Mouse (Mus musculus) embryonic facial prominence, embryonic 14.5 days (tissue): ENCODE results near the gene Timp2. TPM values are rescaled to one million over a fixed set of nuclear protein-coding genes. Genes with fewer than 3 reads are reported as not detected.
"Not testable (repeated sequence)": the region's sequence is repeated elsewhere in the genome, so short reads cannot be mapped to it uniquely, and the experiment has no call there.

Experiments used
- ATAC-seq: fragments of 200-750 bp; cut with Nextera tagmentation; 2 replicates; pipeline ENCODE4 v1.8.0; 2017; ENCODE audit warnings: low read depth, moderate number of reproducible peaks, moderate TSS enrichment
- DNase-seq: peaks from one replicate; pipeline ENCODE4 v3.0.0-alpha.2; 2015; ENCODE audit warnings: low spot score
- H3K27ac ChIP-seq: fragments of 300-500 bp; sonication (generic); replicated peaks from 2 replicates; pipeline ENCODE4 v1.5.1; 2014; ENCODE audit warnings: low read depth, mild to moderate bottlenecking, low read length, moderate library complexity
- H3K27me3 ChIP-seq: fragments of 300-500 bp; sonication (generic); replicated peaks from 2 replicates; pipeline ENCODE4 v1.6.1; 2014; ENCODE audit warnings: low read length; ENCODE audit not compliant: control insufficient read depth, insufficient read depth
- H3K36me3 ChIP-seq: fragments of 300-500 bp; sonication (generic); 2 replicates; pipeline ENCODE4 v1.6.1; 2014; ENCODE audit warnings: low read length, mixed read lengths; ENCODE audit not compliant: control insufficient read depth, insufficient read depth
- H3K4me1 ChIP-seq: fragments of 300-500 bp; sonication (generic); 2 replicates; pipeline ENCODE4 v1.6.1; 2014; ENCODE audit warnings: antibody characterized with exemption, low read length; ENCODE audit not compliant: control insufficient read depth, insufficient read depth
- H3K4me2 ChIP-seq: fragments of 300-500 bp; sonication (generic); 2 replicates; pipeline ENCODE4 v1.6.1; 2014; ENCODE audit warnings: low read depth, mild to moderate bottlenecking, low read length, moderate library complexity, mixed read lengths
- H3K4me3 ChIP-seq: fragments of 300-500 bp; sonication (generic); 2 replicates; pipeline ENCODE4 v1.5.1; 2014; ENCODE audit warnings: low read depth, mild to moderate bottlenecking, low read length
- H3K9ac ChIP-seq: fragments of 300-500 bp; sonication (generic); 2 replicates; pipeline ENCODE4 v1.6.1; 2014; ENCODE audit warnings: low read depth, mild to moderate bottlenecking, low read length, moderate library complexity, mixed read lengths
- H3K9me3 ChIP-seq: fragments of 300-500 bp; sonication (generic); 2 replicates; pipeline ENCODE4 v1.6.1; 2016; ENCODE audit warnings: low read length; ENCODE audit not compliant: control insufficient read depth
- WGBS: fragments of 180-500 bp; shearing (Covaris S2); extraction: QIAGEN DNeasy Blood & Tissue Kit; methylation state at CpG from one replicate; pipeline ENCODE4 v1.1.7; 2014; 5-methylcytosine and 5-hydroxymethylcytosine counted together
- polyA plus RNA-seq: library from polyadenylated mRNA; unstranded; fragments of >200 nt; fragmentation: Nextera tagmentation; extraction: Ambion mirVana; gene quantifications from 2 replicates; pipeline ENCODE4 v1.2.1, GENCODE M21; 2014

The Timp2 gene
- polyA plus RNA-seq, 1 experiment from 2014 or later: 196 TPM

DNA sequence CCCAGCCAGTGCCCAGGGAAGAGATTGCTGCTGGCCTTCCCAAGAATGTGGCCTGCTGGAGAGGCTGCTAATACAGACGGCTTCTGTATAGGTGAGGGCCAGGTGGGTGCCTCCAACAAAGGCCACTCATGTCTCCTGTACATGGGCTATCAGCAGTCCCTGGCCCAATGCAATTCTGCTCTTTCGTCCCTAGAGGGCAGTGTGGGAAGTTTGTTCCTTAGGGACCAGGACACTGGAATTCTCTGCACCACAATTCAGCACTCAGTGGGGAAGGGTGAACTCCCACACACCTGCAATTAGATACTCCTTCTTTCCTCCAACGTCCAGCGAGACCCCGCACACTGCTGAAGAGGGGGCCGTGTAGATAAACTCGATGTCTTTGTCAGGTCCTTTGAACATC is 38.4 kb downstream of the Timp2 start:
- no peaks in the 10 kb centered on the region for H3K27me3 ChIP-seq
- no peak overlapping the region for H3K4me3 ChIP-seq
- H3K27ac ChIP-seq: no peak overlapping the region
- H3K36me3 ChIP-seq: peaks cover 79% of the 10 kb centered on the region
- no peaks in the 10 kb centered on the region for H3K9me3 ChIP-seq
- no peak overlapping the region for H3K9ac ChIP-seq
- H3K4me2 ChIP-seq: no peak overlapping the region
- ATAC-seq: no peak
- peak; percentile 72 for DNase-seq
- WGBS: 19% methylated on average over 7 of the region's 7 CpGs
- no peaks in the 10 kb centered on the region for H3K4me1 ChIP-seq

DNA sequence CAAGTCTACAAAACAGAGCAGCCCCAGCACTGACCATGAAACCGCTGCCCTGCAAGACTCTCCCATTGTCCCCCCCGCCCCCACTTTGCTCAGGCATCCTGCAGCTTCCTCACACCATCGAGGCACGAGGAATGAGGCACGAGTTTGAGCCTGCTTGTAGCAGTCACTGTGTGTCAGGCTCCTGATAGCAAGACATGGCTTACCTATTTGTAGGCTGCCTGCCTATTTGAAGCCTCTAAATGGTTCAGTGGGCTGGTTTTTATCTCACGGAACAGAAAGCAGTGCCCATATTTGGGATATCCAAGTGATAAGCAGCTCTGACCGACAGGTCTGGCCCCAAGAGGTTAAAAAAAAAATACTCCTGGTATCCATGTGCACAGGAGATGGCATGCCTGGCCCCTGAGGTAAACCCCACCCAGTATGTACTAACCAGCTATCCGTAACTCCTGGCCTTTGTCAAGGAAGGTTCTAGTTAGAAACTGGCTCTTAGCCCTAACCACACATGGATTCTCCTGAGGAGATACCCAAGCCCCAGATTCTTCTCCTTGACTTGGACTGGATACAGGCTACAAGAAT is 39.2 kb downstream of the Timp2 start:
- Histone ChIP-seq H3K27ac (no peak overlapping the region), H3K4me1 (no peaks in the 10 kb centered on the region), H3K9ac (no peak overlapping the region), H3K9me3 (no peaks in the 10 kb centered on the region), H3K36me3 (peaks cover 88% of the 10 kb centered on the region), H3K27me3 (no peaks in the 10 kb centered on the region), H3K4me3 (no peak overlapping the region), H3K4me2 (no peak overlapping the region)
- 87% methylated on average over 8 of the region's 8 CpGs for whole genome bisulfite sequencing
- no peak for ATAC-seq
- DNase-seq: no peak

DNA sequence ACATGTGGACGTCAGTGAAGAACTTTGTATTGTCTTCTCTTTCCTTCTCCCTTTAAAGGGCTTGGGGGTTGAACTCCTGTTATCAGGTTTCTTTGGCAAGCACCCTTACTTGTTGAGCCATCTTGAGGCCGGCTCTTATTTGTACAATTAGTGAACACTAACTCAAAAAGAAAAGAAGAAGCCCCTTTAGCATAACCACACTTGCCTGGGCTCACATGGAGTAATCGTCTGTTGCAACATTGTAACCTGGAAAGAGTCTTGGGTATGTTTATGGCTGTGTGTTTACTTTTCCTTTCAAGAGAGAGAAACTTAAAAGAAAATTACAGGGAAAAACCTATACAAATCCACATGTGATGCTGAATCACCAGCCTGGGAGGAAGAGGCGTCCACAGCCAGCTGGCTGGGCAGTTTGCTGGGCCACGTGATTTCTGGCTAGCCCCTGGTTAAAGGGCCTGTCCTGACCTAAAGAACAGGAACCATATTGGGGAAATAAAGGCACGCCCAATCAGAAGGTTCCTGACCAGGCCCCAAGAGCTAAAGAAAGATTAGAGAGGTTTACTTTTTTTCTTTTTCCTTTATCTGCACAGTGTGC is 43.3 kb downstream of the Timp2 start:
- Histone ChIP-seq H3K4me3 (no peak overlapping the region), H3K9ac (no peak overlapping the region), H3K27ac (no peak overlapping the region), H3K36me3 (peaks cover 89% of the 10 kb centered on the region), H3K27me3 (no peaks in the 10 kb centered on the region), H3K4me2 (no peak overlapping the region), H3K4me1 (no peaks in the 10 kb centered on the region), H3K9me3 (peaks cover 17% of the 10 kb centered on the region)
- 81% methylated on average over 6 of the region's 6 CpGs for WGBS
- ATAC-seq (no peak), DNase-seq (no peak)

DNA sequence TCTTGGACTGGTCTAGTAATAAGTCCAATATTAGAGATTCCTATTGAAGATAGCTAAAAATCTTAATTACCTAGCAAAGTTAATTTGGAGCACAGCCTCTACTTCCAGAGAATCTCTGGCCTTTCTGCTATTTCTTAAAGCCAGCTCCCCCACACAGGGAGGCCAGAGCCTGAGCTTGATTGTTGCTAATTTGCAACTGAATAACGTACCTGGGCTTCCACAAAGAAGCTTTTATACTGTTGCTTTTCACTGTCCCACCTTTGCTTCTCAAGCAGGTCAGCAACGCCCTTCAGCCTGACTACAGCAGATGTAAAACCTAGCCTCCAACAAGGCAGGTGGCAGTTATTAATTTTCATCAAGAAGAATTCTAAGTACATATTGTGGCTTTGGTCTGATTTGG is 47.6 kb downstream of the Timp2 start:
- H3K27me3 ChIP-seq, H3K4me2 ChIP-seq, H3K27ac ChIP-seq, DNase-seq, ATAC-seq, H3K4me1 ChIP-seq, H3K9ac ChIP-seq, H3K4me3 ChIP-seq: not testable (repeated sequence)
- Histone ChIP-seq H3K36me3 (peaks cover 67% of the 10 kb centered on the region), H3K9me3 (peaks cover 17% of the 10 kb centered on the region)
- WGBS: 86% methylated on average over 2 of the region's 2 CpGs

DNA sequence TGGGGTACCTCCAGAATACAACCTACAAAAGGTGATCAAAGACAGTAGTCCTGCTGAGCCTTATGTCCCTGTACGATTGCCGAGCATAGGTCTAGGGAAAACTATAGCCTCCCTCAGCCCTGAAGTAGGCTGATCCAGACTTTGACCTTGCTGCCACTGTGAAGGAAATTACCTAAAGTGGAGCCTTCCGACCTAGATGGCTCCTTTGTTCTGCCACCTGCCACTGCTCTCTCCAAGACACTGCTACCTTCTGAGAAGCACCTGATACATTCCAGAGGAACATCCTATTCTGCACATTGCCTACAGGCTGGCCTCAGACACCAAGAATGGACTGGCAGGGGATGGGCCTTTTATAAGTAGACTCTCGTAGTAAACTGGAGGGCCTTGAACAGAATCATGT is 51.6 kb downstream of the Timp2 start:
- H3K27me3 ChIP-seq, H3K9me3 ChIP-seq, H3K27ac ChIP-seq, H3K4me1 ChIP-seq, H3K4me3 ChIP-seq, H3K9ac ChIP-seq, DNase-seq, ATAC-seq, H3K4me2 ChIP-seq: not testable (repeated sequence)
- peaks cover 47% of the 10 kb centered on the region for H3K36me3 ChIP-seq
- WGBS: 94% methylated on average over 4 of the region's 4 CpGs

DNA sequence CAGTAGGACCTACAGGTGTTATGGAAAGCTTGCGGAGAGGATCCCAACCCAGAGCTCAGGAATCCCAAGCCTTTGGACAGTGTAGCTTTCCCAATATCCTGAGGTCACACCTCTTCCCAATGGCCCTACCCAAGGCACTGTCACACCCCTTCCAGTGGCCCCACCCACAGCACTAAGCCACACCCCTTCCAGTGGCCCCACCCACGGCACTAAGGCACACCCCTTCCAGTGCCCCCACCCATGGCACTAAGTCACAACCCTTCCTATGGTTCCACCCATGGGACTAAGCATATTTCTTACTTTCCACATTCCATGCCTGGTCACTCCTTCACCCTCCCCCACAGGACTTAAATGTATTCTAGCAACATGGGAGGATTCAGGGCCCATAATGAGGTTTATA is 56.7 kb downstream of the Timp2 start:
- 81% methylated on average over 2 of the region's 2 CpGs for WGBS
- Histone ChIP-seq H3K4me1 (no peaks in the 10 kb centered on the region), H3K4me2 (no peak overlapping the region), H3K9ac (no peak overlapping the region), H3K27me3 (no peaks in the 10 kb centered on the region), H3K36me3 (peaks cover 37% of the 10 kb centered on the region), H3K9me3 (no peaks in the 10 kb centered on the region), H3K4me3 (no peak overlapping the region), H3K27ac (no peak overlapping the region)
- DNase-seq: no peak
- no peak for ATAC-seq

DNA sequence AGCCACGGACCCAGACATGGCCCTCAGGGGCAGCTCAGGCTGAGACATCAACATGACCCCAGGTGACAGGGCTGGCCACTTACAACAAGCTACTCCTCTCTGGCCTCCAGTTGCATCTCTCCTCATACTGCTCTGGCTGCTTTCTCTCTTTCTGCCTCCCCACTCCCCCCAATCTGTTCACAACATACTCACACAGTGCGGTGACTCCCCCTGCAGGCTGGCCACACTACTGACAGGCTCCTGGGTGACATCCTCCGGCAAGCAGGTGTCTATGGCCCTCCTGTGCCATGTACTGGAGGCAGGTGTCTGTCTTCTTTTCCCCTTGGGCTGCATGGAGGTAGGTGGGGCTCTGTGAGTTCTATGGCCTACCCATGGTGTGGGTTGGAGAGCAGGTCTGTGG is 57.6 kb downstream of the Timp2 start:
- ATAC-seq (no peak), DNase-seq (no peak)
- Histone ChIP-seq H3K4me2 (no peak overlapping the region), H3K27ac (no peak overlapping the region), H3K27me3 (no peaks in the 10 kb centered on the region), H3K36me3 (peaks cover 28% of the 10 kb centered on the region), H3K4me1 (no peaks in the 10 kb centered on the region), H3K9ac (no peak overlapping the region), H3K9me3 (no peaks in the 10 kb centered on the region), H3K4me3 (no peak overlapping the region)
- WGBS: 81% methylated on average over 3 of the region's 3 CpGs

DNA sequence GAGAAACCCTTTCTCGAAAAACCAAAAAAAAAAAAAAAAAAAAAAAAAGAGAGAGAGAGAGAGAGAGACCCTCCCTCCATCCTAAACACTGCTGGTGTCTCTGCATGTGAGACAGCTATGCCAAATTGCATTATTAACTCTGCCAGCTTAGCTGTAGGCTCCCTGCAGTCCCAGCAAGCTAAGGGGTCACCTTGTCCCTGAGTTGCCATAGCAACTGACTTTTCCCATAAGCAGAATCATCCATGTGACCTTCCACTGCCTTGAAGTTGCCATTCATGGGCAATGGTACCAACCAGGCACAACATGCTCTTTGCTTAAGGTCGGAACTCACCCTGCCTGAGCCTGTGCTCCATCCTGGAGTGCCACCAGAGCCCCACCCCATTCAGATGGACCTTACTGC is 60.5 kb downstream of the Timp2 start:
- H3K9ac ChIP-seq: no peak overlapping the region
- no peak for ATAC-seq
- H3K9me3 ChIP-seq: no peaks in the 10 kb centered on the region
- no peaks in the 10 kb centered on the region for H3K27me3 ChIP-seq
- H3K4me2 ChIP-seq: no peak overlapping the region
- DNase-seq: no peak
- no peaks in the 10 kb centered on the region for H3K4me1 ChIP-seq
- peaks cover 8% of the 10 kb centered on the region; the same call in 1 of the 2 replicates for H3K36me3 ChIP-seq
- no peak overlapping the region for H3K4me3 ChIP-seq
- H3K27ac ChIP-seq: no peak overlapping the region
- WGBS: 80% methylated on average over 2 of the region's 2 CpGs

DNA sequence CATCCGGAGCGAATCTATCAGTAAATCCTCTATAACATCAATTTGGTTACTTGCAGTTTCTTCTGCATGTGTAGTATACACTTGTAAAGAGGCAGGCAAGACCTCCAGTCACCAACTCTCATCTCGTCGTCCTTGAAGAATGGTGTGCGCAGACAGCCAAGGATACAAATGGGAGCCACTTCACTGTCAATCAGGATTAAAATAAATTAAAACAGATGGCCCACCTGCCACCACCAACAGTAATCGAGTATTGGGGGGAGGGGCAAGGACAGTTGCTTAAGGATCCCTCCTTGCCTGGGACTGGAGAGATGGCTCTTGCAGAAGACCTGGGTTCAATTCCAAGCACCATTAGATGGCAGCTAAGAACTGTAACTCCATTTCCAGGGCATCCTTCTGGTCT is 62.9 kb downstream of the Timp2 start:
- ATAC-seq: no peak
- 56% methylated on average over 6 of the region's 6 CpGs for WGBS
- no peak overlapping the region for H3K4me3 ChIP-seq

More for the DNA sequence above, 62.9 kb downstream of the Timp2 start:
- peaks cover 9% of the 10 kb centered on the region for H3K4me1 ChIP-seq
- H3K9me3 ChIP-seq: no peaks in the 10 kb centered on the region
- no peak overlapping the region for H3K27ac ChIP-seq
- H3K27me3 ChIP-seq: no peaks in the 10 kb centered on the region
- H3K4me2 ChIP-seq: no peak overlapping the region
- H3K36me3 ChIP-seq: peaks cover under 1% of the 10 kb centered on the region; the same call in 1 of the 2 replicates
- H3K9ac ChIP-seq: no peak overlapping the region
- DNase-seq: no peak
